Mouse (Mus musculus) neutrophil, adult 5-6 weeks (primary cell): ENCODE results near the gene Gm38100. TPM values are rescaled to one million over a fixed set of nuclear protein-coding genes. Genes with fewer than 3 reads are reported as not detected.

Experiments
- ATAC-seq: fragments of 151-379, 151-347 bp; 2 replicates; pipeline ENCODE4 v1.8.0; 2017; ENCODE audit warnings: mild to moderate bottlenecking, moderate TSS enrichment; ENCODE audit not compliant: insufficient number of reproducible peaks, poor library complexity, low FRiP score, severe bottlenecking; ENCODE audit errors: extremely low read depth
- total RNA-seq: library from RNA; stranded (forward); fragments of 200-1000 nt; gene quantifications from 2 replicates; pipeline ENCODE4 v1.2.3, GENCODE M21; 2017

Gm38100 gene
- not detected in 2 replicates for total RNA-seq

GRCm38 (mm10) chr1:175920029-175920428 is at the start of gene Gm38100:
Gm38100 (plus strand) TSS chr1:175920329.
- no peak for ATAC-seq

GRCm38 (mm10) chr1:175870716-175871115 is 49.4 kb upstream of the Gm38100 start:
- no peak for ATAC-seq

DNA sequence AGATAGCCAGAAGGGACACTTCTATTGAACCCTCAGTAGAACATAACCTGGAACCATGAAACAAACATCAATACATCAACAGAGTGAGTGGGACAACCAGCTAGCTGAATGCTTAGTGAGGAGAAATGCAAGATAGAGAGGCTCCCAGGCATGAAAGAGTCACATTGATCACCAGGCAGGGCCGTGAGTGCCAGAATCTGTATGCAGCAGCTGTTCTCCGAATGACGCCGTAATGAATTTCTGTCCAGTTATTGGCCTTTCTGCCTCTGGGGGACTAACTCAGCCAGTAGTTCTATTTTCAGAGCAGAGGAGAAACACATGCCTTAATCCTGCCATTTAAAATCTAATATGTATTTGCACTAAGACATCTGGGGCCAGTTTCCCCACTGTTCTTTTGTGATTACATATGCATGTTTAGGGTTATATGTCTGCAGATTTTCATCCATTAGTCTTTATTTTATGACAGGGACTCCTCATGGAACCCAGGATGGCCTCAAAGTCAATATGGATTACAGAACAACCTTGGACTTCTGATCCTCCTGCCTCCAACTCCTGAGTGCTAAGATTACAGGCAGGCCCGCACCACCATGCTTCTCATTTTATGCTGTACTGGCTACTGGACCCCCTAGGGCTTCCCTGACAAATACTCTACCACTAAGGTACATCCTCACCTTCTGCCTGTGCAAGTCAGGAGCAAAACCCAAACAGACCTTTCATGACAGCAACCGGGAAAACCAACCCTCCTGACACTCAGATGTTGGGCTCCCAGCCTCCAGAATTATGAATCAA is 47.9 kb upstream of the Gm38100 start:
- ATAC-seq, result no peak

- peak; percentile 95 for ATAC-seq
These were observed 39.5 kb upstream of the Gm38100 start, which contains the start of gene Exo1 for GRCm38 (mm10) chr1:175880453-175881296. Exo1 (plus strand) TSS chr1:175880581.

GRCm38 (mm10) chr1:175883398-175883797 is 36.7 kb upstream of the Gm38100 start:
- no peak for ATAC-seq

GRCm38 (mm10) chr1:175893263-175893662 is 26.9 kb upstream of the Gm38100 start:
- no peak for ATAC-seq

DNA sequence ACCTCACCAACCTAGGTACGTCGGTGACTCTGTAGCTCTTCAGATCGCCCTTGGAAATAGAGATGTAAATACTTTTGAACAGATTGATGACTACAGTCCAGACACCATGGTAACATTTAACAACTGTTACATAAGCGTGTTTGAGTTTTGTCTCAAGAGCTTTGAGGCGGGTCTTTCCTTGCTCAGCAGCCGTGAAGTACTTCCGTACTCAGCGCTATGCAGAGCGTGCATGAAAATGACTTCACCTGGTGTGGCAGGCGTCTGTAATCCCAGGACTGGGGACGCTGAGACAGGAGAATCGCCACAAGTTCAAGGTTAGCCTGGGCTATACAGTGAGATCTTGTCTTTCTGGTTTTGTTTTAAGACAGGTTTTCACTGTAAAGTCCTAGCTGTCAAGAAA is 26.4 kb upstream of the Gm38100 start:
- ATAC-seq, result no peak

GRCm38 (mm10) chr1:175911207-175911606 is 8.9 kb upstream of the Gm38100 start:
- no peak for ATAC-seq

GRCm38 (mm10) chr1:175912038-175912437 is 8.1 kb upstream of the Gm38100 start:
- no peak for ATAC-seq

DNA sequence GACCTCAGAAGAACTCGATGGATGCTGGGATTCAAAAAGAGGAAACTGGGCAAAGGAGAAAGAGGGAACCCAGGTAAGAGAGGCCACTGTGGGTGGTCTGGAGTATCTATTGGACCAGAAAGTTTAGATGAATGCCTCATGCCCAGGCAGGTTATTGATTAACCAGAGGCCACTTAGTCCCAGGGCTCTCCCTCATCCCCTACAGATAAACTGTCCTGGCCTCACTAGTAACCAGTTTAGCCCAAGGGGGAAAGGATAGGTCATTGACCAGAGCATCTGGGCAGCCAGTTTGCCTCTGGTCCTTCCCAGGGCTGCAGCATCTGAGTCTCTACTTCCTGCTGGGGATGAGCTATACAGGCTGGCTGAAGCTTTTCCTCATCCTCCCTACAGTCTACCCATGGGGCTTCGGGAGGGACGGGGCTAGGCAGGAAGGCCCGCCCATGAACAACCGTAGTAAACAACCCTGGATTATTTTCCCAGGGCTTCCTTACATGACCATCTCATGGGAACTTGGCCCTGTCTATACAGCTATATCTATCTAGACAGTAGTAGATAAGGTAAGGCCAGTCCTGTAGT is 6.3 kb upstream of the Gm38100 start:
- ATAC-seq, result no peak

DNA sequence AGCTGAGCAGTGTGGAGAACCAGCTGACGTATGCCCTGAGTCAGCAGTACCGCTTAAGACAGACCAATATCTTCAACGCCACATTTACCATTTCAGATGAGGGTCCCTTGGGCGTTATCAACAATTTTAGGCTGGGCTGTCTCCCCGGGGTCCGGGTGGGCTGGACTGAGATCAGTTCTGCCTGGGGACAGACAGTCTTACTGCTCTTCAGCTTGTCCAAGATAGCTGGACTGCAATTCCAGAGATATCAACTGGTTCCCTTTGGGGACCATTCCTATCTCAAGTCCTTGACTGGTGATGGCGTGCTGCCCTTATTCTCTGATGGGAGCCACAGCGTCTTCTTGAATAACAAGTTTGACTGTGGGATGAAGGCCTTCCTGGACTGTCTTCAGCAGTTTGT is 962 bp downstream of the Gm38100 start:
- no peak for ATAC-seq

GRCm38 (mm10) chr1:175923848-175924787 is 4.0 kb downstream of the Gm38100 start:
- ATAC-seq, result peak; percentile 61; the same call in 1 of the 2 replicates

DNA sequence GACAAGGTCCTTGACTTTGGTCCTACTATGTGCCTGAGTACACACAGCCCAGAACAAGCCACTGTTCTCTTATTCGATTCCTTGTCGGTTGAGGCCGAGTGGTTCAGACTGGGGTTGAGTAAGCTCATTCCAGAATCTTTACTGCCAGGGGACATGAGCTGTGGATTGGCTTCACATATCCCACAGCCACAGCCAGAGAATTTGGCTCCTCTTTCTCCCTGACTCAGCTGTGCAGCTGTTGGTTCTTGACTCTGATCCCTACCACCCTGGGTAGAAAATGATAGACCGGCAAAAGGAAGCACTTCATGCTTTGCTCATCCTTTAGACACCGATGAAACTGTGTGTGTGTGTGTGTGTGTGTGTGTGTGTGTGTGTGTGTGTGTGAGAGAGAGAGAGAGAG is 11.3 kb downstream of the Gm38100 start:
- no peak for ATAC-seq

- ATAC-seq, result 0 out of 2 replicates have a peak, but pooled peaks have one; percentile 17
These were observed 16.2 kb downstream of the Gm38100 start for GRCm38 (mm10) chr1:175936282-175936737.

GRCm38 (mm10) chr1:175938731-175939130 is 18.6 kb downstream of the Gm38100 start:
- no peak for ATAC-seq

- no peak for ATAC-seq
These were observed 23.0 kb downstream of the Gm38100 start for GRCm38 (mm10) chr1:175943168-175943567.

GRCm38 (mm10) chr1:175946718-175947315 is 26.7 kb downstream of the Gm38100 start:
- ATAC-seq, result no peak

DNA sequence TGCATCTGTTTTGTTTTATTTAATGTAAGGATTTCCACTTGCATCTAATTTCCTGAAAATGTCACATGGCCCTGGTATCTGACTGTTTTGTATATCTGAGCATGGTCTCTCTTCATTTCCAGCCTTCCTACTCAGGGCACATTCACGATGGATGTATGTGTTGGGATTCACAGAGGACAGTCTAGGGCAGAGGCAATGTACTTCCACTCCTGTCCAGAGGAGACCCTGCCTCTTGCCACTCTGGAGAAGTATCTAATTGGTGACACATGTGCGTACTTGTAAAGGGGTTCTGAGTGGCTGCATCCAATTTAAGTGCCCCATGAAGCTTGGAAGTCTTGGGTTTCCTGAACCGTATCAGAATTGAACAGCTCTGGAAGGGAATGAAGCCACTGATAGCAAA is 30.3 kb downstream of the Gm38100 start:
- ATAC-seq, result no peak
